Mouse (Mus musculus) stomach, embryonic 14.5 days (tissue): ENCODE data around the gene Slc25a24. TPM values are rescaled to one million over a fixed set of nuclear protein-coding genes. Genes with fewer than 3 reads are reported as not detected.

Experiments
- ATAC-seq: fragments of 200-750 bp; cut with Nextera tagmentation; 2 replicates; pipeline ENCODE4 v1.8.0; 2017; ENCODE audit warnings: low read depth, moderate TSS enrichment; ENCODE audit not compliant: insufficient number of reproducible peaks, insufficient read depth, low FRiP score
- H3K27ac ChIP-seq: fragments of 300-500 bp; sonication (generic); 2 replicates; pipeline ENCODE4 v1.5.1; 2014; ENCODE audit warnings: mild to moderate bottlenecking, low read length, moderate library complexity, mixed read lengths
- H3K27me3 ChIP-seq: fragments of 300-500 bp; sonication (generic); 2 replicates; pipeline ENCODE4 v1.6.1; 2014; ENCODE audit warnings: low read length, control low read depth, mixed read lengths; ENCODE audit not compliant: control insufficient read depth, insufficient read depth
- H3K36me3 ChIP-seq: fragments of 300-500 bp; sonication (generic); 2 replicates; pipeline ENCODE4 v1.6.1; 2014; ENCODE audit warnings: mild to moderate bottlenecking, control low read depth, low read length, moderate library complexity, mixed read lengths; ENCODE audit not compliant: control insufficient read depth, insufficient read depth
- H3K4me1 ChIP-seq: fragments of 300-500 bp; sonication (generic); 2 replicates; pipeline ENCODE4 v1.6.1; 2014; ENCODE audit warnings: low read length, control low read depth, mixed read lengths; ENCODE audit not compliant: control insufficient read depth, insufficient read depth
- H3K4me2 ChIP-seq: fragments of 300-500 bp; sonication (generic); replicated peaks from 2 replicates; pipeline ENCODE4 v1.6.1; 2014; ENCODE audit warnings: low read depth, low read length, control low read depth
- H3K4me3 ChIP-seq: fragments of 300-500 bp; sonication (generic); 2 replicates; pipeline ENCODE4 v1.5.1; 2014; ENCODE audit warnings: low read depth, low read length, control low read depth
- H3K9ac ChIP-seq: fragments of 300-500 bp; sonication (generic); replicated peaks from 2 replicates; pipeline ENCODE4 v1.6.1; 2014; ENCODE audit warnings: low read depth, mild to moderate bottlenecking, control low read depth, low read length, moderate library complexity, mixed read lengths
- H3K9me3 ChIP-seq: fragments of 300-500 bp; sonication (generic); 2 replicates; pipeline ENCODE4 v1.6.1; 2016; ENCODE audit warnings: low read depth, low read length, control low read depth; ENCODE audit not compliant: control insufficient read depth
- WGBS: fragments of 180-500 bp; shearing (Covaris S2); extraction: QIAGEN DNeasy Blood & Tissue Kit; methylation state at CpG from one replicate; pipeline ENCODE4 v1.1.7; 2014; 5-methylcytosine and 5-hydroxymethylcytosine counted together
- polyA plus RNA-seq: library from polyadenylated mRNA; unstranded; fragments of >200 nt; fragmentation: Nextera tagmentation; extraction: Ambion mirVana; gene quantifications from 2 replicates; pipeline ENCODE4 v1.2.1, GENCODE M21; 2014

Slc25a24 gene
- polyA plus RNA-seq, 1 experiment from 2014 or later, result 43.8 TPM

GRCm38 (mm10) chr3:109155926-109156669 lies 33.1 kb downstream of the Slc25a24 start:
- H3K4me3 ChIP-seq, result no peak overlapping the region
- H3K27ac ChIP-seq, result no peak overlapping the region
- H3K36me3 ChIP-seq, result peaks cover 8% of the 10 kb centered on the region; the same call in 1 of the 2 replicates
- no peaks in the 10 kb centered on the region for H3K4me1 ChIP-seq
- H3K27me3 ChIP-seq, result no peaks in the 10 kb centered on the region
- no peak for ATAC-seq
- H3K9ac ChIP-seq, result no peak overlapping the region
- WGBS, result 82% methylated on average over 4 of the region's 4 CpGs
- no peak overlapping the region for H3K4me2 ChIP-seq
- no peaks in the 10 kb centered on the region for H3K9me3 ChIP-seq

- no peak overlapping the region for H3K27ac ChIP-seq
- H3K4me1 ChIP-seq, result no peaks in the 10 kb centered on the region
- ATAC-seq, result no peak
- no peaks in the 10 kb centered on the region for H3K9me3 ChIP-seq
- no peak overlapping the region for H3K4me2 ChIP-seq
- no peak overlapping the region for H3K4me3 ChIP-seq
- no peak overlapping the region for H3K9ac ChIP-seq
- WGBS, result 77% methylated on average over 3 of the region's 3 CpGs
- H3K27me3 ChIP-seq, result no peaks in the 10 kb centered on the region
- H3K36me3 ChIP-seq, result peaks cover 8% of the 10 kb centered on the region; the same call in 1 of the 2 replicates
Measured at GRCm38 (mm10) chr3:109157481-109157880, 34.5 kb downstream of the Slc25a24 start.

- H3K4me1 ChIP-seq, result no peaks in the 10 kb centered on the region
- no peak overlapping the region for H3K27ac ChIP-seq
- H3K9ac ChIP-seq, result no peak overlapping the region
- H3K9me3 ChIP-seq, result no peaks in the 10 kb centered on the region
- H3K4me3 ChIP-seq, result no peak overlapping the region
- H3K4me2 ChIP-seq, result no peak overlapping the region
- no peaks in the 10 kb centered on the region for H3K27me3 ChIP-seq
- WGBS, result 85% methylated on average over 2 of the region's 2 CpGs
- no peak for ATAC-seq
- H3K36me3 ChIP-seq, result peaks cover 18% of the 10 kb centered on the region
Measured at GRCm38 (mm10) chr3:109164088-109164487, 41.1 kb downstream of the Slc25a24 start.

GRCm38 (mm10) chr3:109164644-109165043 lies 41.7 kb downstream of the Slc25a24 start:
- Histone ChIP-seq H3K4me1 (no peaks in the 10 kb centered on the region), H3K27ac (no peak overlapping the region), H3K9ac (no peak overlapping the region), H3K27me3 (no peaks in the 10 kb centered on the region), H3K9me3 (no peaks in the 10 kb centered on the region), H3K4me3 (no peak overlapping the region), H3K36me3 (peaks cover 16% of the 10 kb centered on the region), H3K4me2 (no peak overlapping the region)
- 90% methylated on average over 1 of the region's 1 CpGs for WGBS
- ATAC-seq, result no peak; the same call in 1 of the 2 replicates

GRCm38 (mm10) chr3:109165214-109165829 lies 42.4 kb downstream of the Slc25a24 start:
- Histone ChIP-seq H3K27ac (no peak overlapping the region), H3K9ac (no peak overlapping the region), H3K4me2 (no peak overlapping the region), H3K4me3 (no peak overlapping the region), H3K4me1 (no peaks in the 10 kb centered on the region), H3K27me3 (no peaks in the 10 kb centered on the region), H3K9me3 (no peaks in the 10 kb centered on the region), H3K36me3 (peaks cover 12% of the 10 kb centered on the region)
- ATAC-seq, result no peak
- 83% methylated on average over 8 of the region's 8 CpGs for WGBS

GRCm38 (mm10) chr3:109169121-109169520 lies 46.2 kb downstream of the Slc25a24 start:
- Histone ChIP-seq H3K4me1 (no peaks in the 10 kb centered on the region), H3K27me3 (no peaks in the 10 kb centered on the region), H3K4me3 (no peak overlapping the region), H3K36me3 (peaks cover 12% of the 10 kb centered on the region), H3K27ac (no peak overlapping the region), H3K9ac (no peak overlapping the region), H3K9me3 (no peaks in the 10 kb centered on the region), H3K4me2 (no peak overlapping the region)
- WGBS, result 89% methylated on average over 2 of the region's 2 CpGs
- no peak for ATAC-seq

- Histone ChIP-seq H3K9me3 (no peaks in the 10 kb centered on the region), H3K27ac (no peak overlapping the region), H3K36me3 (peaks cover 4% of the 10 kb centered on the region), H3K27me3 (no peaks in the 10 kb centered on the region), H3K4me2 (no peak overlapping the region), H3K4me1 (no peaks in the 10 kb centered on the region), H3K9ac (no peak overlapping the region), H3K4me3 (no peak overlapping the region)
- WGBS, result 29% methylated on average over 15 of the region's 15 CpGs
- peak; percentile 33; the same call in 1 of the 2 replicates for ATAC-seq
Measured at GRCm38 (mm10) chr3:109171070-109171778, 48.3 kb downstream of the Slc25a24 start.

- no peak overlapping the region for H3K4me2 ChIP-seq
- no peak overlapping the region for H3K4me3 ChIP-seq
- no peak overlapping the region for H3K9ac ChIP-seq
- H3K9me3 ChIP-seq, result no peaks in the 10 kb centered on the region
- ATAC-seq, result no peak
- 80% methylated on average over 5 of the region's 5 CpGs for WGBS
- no peaks in the 10 kb centered on the region for H3K27me3 ChIP-seq
- H3K4me1 ChIP-seq, result no peaks in the 10 kb centered on the region
- no peak overlapping the region for H3K27ac ChIP-seq
- H3K36me3 ChIP-seq, result no peaks in the 10 kb centered on the region
Measured at GRCm38 (mm10) chr3:109174394-109174793, 51.4 kb downstream of the Slc25a24 start.
